Mouse (Mus musculus) liver, embryonic 18 days (tissue): Measurements from ENCODE around the gene Engase. TPM values are rescaled to one million over a fixed set of nuclear protein-coding genes. Genes with fewer than 3 reads are reported as not detected.

Experiments used
- polyA plus RNA-seq: library from polyadenylated mRNA; depleted of rRNA; stranded (reverse); fragments of >200 nt; gene quantifications from 2 replicates; pipeline ENCODE4 v1.2.3, GENCODE M21; 2012; rRNA removed

Gene Engase
- 3.7 and 4.1 TPM in 2 replicates for polyA plus RNA-seq

DNA sequence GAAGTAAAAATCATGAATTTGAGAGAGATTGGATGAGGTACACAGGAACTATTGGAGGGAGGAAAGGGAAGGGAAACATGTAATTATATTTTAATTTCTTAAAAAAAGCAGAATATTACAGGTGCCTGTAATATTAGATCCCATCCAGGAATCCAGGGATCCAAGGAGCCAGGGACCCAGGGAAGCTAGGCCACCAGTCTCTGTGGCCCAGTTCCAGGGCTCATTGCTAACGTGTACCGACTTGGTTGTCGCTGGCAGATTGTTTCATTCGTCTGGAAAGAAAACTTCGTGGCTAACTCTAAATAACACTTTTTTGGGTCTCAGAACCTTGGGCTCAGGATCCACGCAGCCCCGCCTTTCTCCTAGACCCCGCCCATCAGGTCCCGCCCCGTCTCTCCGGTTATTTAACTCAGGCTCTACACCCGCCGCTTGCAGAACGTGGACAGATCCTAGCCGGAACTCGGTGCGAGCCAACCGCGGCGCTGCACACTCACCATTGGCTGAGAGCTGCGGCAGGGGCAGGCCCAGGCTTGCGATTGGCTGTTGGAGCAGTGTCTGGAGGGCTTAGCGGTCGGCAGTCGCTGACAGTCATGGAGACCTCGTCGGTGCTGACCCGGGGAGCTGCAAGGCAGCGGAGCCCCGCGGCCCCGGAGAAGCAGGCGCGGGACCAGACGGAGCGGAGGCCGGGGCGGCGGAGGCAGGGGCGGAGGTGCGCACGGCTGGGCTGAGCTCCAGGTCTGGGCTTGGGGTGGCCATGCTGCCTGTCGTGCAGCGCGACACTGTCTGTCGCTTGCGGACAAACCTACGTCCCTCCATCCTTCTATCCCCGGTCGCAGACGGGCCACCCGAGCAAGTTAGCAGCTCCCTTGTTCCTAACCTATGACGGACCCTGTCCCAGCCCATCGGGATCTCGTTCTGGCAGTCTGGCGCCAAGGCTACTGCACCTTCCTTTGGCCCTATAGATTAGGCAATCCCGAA lies at the start of gene Engase:
TSS of gene Engase (plus strand) at position 434 of the 978 bp plus-strand sequence.

DNA sequence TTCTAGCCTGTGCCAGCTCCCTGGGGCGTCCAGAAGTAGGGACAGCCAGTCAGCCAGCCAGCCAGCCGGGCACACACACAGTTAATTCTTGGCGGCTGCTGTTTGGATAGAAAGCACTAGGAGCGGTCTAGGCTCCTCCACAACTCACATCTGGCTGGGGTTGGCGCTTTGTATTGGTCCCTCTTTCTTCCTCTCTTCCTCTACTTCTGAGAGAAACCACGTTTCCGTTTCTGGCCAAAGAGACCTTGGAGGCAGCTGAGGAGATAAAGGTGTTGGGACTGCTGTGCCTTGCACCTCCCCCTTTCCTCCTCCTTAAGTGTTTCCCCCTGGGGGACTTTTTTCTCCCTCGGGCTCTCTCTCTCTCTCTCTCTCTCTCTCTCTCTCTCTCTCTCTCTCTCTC lies 48.6 kb upstream of the Engase start, which contains the start of gene C1qtnf1:
TSS of gene C1qtnf1 (plus strand) at position 218 of the 400 bp plus-strand sequence.

Other genes starting within 250 kb of the Engase start
- 7.2 TPM in 2 replicates for gene Cyth1, start 228.2 kb upstream of the Engase start, polyA plus RNA-seq
- 3.8 and 5.6 TPM in 2 replicates for gene Usp36, start 186.6 kb upstream of the Engase start, polyA plus RNA-seq
- 0.02 TPM in 2 replicates for gene Cep295nl, start 134.3 kb upstream of the Engase start, polyA plus RNA-seq
- gene Timp2, start 121.1 kb upstream of the Engase start, polyA plus RNA-seq = 7.5 and 8.4 TPM in 2 replicates
- 112 and 135 TPM in 2 replicates for gene Lgals3bp, start 74.7 kb upstream of the Engase start, polyA plus RNA-seq
- gene Cant1, start 57.7 kb upstream of the Engase start, polyA plus RNA-seq = 9.1 and 9.7 TPM in 2 replicates
- 2.6 and 2.9 TPM in 2 replicates for gene C1qtnf1, start 48.6 kb upstream of the Engase start, polyA plus RNA-seq